Mouse (Mus musculus): ENCODE data around the gene Wdr35.

DNA sequence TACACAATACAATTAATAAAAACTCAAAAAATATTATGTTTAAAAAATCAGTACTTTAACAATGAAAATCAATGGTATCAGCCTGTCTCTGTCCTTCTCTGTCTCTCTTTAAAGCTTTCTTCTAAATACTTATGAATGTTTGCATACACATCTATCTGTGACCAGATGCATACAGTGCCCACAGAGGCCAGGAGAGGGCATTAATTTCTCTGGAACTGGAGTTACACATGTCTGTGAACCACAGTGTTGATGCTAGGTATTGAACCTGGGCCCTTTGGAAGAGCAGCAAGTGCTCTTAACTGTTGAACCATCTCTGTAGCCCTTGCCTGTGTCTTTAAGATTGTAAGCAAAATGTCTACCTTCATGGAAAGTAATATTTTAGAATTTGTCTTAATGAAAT is 59.4 kb downstream of the Wdr35 start:
- TF ChIP-seq USF2 (conservative IDR thresholded peaks at IDR 0.05; ENCODE audit: low read depth, low read length) = no peak
- no peak for TF ChIP-seq TCF12 (IDR thresholded peaks at IDR 0.05; ENCODE audit: low read depth, low read length)
- TF ChIP-seq CTCF (conservative IDR thresholded peaks at IDR 0.05 in 1 of 2, IDR thresholded peaks at IDR 0.05 in 1 of 2; ENCODE audit: low read depth in 2 of 2, low read length in 2 of 2) = no peak
- no peak for TF ChIP-seq POLR2AphosphoS2 (IDR thresholded peaks at IDR 0.05; ENCODE audit: low read depth, low read length)
- TF ChIP-seq MAFK (IDR thresholded peaks at IDR 0.05; ENCODE audit: insufficient replicate concordance, low read length) = no peak
- TF ChIP-seq CHD2 (IDR thresholded peaks at IDR 0.05; ENCODE audit: low read length) = no peak

Measured in CH12.LX (cell line).